Mouse (Mus musculus): ENCODE results near the gene Znrf3. TPM values are rescaled to one million over a fixed set of nuclear protein-coding genes. Genes with fewer than 3 reads are reported as not detected.
A peak's percentile ranks its signal among the peaks of the same experiment; 100 is the strongest.
"Not testable (repeated sequence)": the region's sequence is repeated elsewhere in the genome, so short reads cannot be mapped to it uniquely, and the experiment has no call there.

Gene Znrf3
- total RNA-seq (2014; fragmentation: Nextera tagmentation), result 12.2 and 13.7 TPM in 2 replicates
- 3.8 and 4.6 TPM in 2 replicates for total RNA-seq (2017)

DNA sequence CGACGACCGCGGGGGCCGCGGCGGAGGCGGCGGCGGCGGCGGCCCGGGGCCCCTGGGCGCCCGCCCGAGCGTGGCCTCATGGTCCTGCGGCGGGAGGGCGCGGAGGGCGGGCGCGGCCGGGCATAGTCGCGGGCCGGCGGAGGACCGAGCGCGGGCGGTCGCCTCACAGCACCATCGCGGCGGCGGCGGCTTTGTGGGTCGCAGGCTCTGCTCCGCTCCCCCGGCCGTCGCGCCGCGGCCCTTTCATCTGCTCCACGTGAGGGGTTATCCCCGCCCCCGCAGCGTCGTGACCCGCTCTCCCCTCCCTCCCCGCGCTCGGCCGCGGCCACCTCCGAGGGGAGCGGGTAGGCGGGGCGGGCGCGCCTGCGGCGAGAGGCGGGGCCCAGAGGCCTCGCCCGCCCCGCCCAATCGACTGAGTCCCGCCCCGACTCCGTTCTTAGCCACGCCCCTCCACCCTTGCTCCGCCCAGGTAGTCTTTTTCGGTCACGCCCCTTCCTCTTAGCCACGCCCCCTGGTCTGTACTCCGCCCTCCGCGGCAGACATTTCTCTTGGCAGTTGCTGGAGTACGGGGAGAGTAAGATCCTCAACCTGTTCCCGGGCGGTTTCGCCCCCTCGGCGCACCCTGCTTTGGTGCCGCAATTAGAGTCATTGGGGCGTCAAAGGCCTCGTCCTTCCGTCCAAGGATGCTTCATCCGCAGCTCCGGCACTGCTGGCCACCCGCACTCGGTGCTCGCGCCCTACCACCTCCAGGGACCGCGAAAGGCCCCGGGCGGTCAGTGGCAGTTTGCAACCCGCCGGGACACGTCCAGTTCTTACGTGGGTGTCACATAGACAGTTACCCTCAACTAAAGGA, at the start of gene Znrf3:
Znrf3 (minus strand) TSS at position 249 of the 853 bp plus-strand sequence.
- ATAC-seq (replicated peaks; ENCODE audit: low FRiP score, low TSS enrichment, poor library complexity, severe bottlenecking), result peak; percentile 85

DNA sequence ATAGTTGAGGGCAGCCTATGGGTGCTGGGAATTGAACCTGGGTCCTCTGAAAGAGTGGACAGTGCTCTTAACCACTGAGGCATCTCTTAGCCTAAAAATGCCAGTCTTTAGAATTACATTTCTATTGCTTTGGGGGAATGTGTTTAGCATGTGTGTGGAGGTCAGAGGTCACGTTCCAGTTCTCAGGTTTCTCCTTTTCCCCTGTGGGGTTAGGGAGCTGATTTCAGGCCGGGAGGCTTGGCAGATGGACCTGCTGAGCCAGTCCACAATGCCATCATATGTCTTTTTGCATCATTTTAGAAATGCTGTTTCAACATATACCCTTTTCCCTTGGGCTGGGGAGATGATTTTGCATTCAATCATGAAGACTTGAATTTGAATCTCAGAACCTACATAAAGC, 49.2 kb upstream of the Znrf3 start:
- no peak for ATAC-seq (replicated peaks; ENCODE audit: low FRiP score, low TSS enrichment, poor library complexity, severe bottlenecking)

- no peak for ATAC-seq (replicated peaks; ENCODE audit: low FRiP score, low TSS enrichment, poor library complexity, severe bottlenecking)
These were observed 47.3 kb upstream of the Znrf3 start for GRCm38 (mm10) chr11:5491912-5492311.

GRCm38 (mm10) chr11:5490989-5491656, 46.5 kb upstream of the Znrf3 start:
- ATAC-seq (replicated peaks; ENCODE audit: low FRiP score, low TSS enrichment, poor library complexity, severe bottlenecking), result no peak

DNA sequence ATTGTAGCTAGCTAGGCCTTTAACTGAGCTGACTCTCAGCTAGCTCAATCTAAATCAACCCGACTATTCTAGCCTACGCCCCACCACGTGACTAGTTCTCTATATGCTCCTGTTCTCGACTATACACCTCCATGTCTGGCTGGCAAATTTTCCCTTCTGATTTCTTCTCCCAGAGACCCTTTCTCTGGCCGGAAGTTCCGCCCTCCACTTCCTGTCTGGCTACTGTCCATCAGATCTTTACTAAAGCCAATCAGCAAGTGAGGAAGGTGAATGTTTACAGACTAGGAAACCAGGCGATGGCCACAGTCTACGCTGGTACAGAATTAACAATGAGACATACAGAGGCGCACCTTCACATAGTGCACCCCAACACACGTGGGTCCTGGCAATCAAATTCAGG, 44.8 kb upstream of the Znrf3 start:
- ATAC-seq (replicated peaks; ENCODE audit: low FRiP score, low TSS enrichment, poor library complexity, severe bottlenecking), result not testable (repeated sequence)

- peak; percentile 93 for ATAC-seq (replicated peaks; ENCODE audit: low FRiP score, low TSS enrichment, poor library complexity, severe bottlenecking)
These were observed 40.8 kb upstream of the Znrf3 start for GRCm38 (mm10) chr11:5485193-5486011.

DNA sequence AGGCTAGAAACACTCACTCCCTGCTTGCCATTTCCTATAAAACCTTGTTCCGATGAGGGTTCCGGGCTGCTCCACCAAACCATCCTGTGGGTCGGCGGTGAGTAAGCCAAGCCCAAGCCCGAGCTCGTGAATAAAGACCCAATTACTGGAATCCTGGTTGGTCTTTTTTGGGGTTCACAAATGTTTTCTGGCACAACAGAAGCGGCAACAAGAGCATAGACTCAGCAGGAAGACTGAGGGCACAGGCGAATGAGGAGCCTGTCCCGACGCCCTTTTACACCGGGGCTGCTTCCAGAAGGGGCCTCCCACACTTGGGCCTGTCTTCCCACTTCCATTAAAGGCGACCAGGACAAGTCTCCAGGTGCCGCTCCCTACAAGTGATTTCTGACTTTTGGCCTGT, 37.9 kb upstream of the Znrf3 start:
- no peak for ATAC-seq (replicated peaks; ENCODE audit: low FRiP score, low TSS enrichment, poor library complexity, severe bottlenecking)

- no peak for ATAC-seq (replicated peaks; ENCODE audit: low FRiP score, low TSS enrichment, poor library complexity, severe bottlenecking)
These were observed 34.2 kb upstream of the Znrf3 start for GRCm38 (mm10) chr11:5478831-5479230.

DNA sequence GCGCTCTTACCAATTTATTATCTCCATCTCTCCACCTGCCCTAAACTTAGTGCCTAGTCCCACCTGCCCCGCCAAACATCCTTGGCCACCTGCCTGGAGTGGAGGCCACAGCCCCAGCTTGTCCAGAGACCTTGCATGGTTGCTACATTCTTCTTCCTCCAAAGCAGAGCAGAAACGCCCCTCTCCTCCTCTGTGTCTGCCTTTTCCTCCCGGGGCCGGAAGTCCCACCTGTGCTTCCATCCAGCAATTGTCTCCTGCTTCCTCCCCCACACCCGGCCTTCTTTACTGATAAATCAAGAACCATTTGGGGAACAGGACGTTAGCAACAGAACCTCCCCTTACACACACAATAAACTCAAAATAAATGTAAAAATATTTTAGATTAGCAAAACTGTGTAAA, 33.5 kb upstream of the Znrf3 start:
- ATAC-seq (replicated peaks; ENCODE audit: low FRiP score, low TSS enrichment, poor library complexity, severe bottlenecking), result no peak

GRCm38 (mm10) chr11:5476806-5477205, 32.2 kb upstream of the Znrf3 start:
- no peak for ATAC-seq (replicated peaks; ENCODE audit: low FRiP score, low TSS enrichment, poor library complexity, severe bottlenecking)

- ATAC-seq (replicated peaks; ENCODE audit: low FRiP score, low TSS enrichment, poor library complexity, severe bottlenecking), result not testable (repeated sequence)
These were observed 31.0 kb upstream of the Znrf3 start for GRCm38 (mm10) chr11:5475556-5476118.

DNA sequence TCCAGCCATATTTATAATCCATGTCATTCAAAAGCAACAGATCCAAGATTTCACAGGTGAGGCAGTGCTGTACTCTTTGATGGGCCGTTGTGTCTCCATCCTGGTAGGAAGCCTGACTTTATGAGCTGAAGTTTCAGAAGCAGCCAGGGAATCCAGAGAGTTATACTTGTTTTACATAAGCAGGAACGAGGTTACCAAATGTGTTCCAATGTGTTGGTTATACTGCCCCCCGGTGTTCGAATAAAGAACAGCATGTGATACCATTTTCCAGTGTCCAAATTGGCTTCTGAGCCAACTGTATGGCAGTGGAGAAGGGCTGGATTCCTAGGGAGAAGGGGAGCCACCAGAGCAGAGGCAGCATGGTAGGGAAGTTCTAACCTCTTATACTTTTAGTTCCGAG, 29.5 kb upstream of the Znrf3 start:
- ATAC-seq (replicated peaks; ENCODE audit: low FRiP score, low TSS enrichment, poor library complexity, severe bottlenecking), result 0 out of 2 replicates have a peak, but pooled peaks have one; percentile 63

- no peak for ATAC-seq (replicated peaks; ENCODE audit: low FRiP score, low TSS enrichment, poor library complexity, severe bottlenecking)
These were observed 25.4 kb upstream of the Znrf3 start for GRCm38 (mm10) chr11:5470055-5470454.

DNA sequence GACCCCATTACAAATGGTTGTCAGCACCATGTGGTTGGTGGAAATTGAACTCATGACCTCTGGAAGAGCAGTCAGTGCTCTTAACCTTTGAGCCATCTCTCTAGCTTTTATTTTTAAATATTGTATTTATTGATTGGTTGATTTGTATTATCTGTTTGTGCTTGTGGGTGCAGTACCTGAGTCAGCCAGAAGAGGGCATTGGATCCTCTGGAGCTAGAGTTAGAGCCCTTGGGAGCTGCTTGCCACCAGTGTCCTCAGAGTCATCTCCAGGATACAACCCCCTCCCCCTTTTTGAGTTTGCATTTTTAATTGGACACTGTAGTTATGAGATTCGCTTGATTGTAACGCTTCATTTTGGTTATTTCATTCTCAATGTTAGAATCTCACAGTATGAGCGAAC, 24.4 kb upstream of the Znrf3 start:
- ATAC-seq (replicated peaks; ENCODE audit: low FRiP score, low TSS enrichment, poor library complexity, severe bottlenecking), result no peak; the same call in 1 of the 2 replicates

- ATAC-seq (replicated peaks; ENCODE audit: low FRiP score, low TSS enrichment, poor library complexity, severe bottlenecking), result no peak
These were observed 23.8 kb upstream of the Znrf3 start for GRCm38 (mm10) chr11:5468471-5468870.

GRCm38 (mm10) chr11:5451923-5452322, 7.3 kb upstream of the Znrf3 start:
- ATAC-seq (replicated peaks; ENCODE audit: low FRiP score, low TSS enrichment, poor library complexity, severe bottlenecking), result no peak

DNA sequence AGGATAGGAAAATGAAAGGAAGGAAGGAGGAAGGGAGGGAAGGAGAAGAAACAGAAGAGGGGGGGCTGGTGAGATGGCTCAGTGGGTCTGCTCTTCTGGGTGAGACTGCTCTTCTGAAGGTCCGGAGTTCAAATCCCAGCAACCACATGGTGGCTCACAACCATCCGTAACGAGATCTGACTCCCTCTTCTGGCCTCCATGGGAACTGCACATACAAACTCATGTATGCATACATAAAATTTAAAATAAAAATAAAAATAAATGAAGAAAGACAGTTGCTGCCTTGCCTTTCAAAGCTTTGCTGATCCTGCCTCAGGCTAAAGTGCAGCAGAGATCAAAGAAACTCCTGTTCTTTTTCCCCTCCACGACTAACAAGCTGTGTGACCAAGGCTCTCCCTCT, 6.7 kb upstream of the Znrf3 start:
- ATAC-seq (replicated peaks; ENCODE audit: low FRiP score, low TSS enrichment, poor library complexity, severe bottlenecking), result no peak

DNA sequence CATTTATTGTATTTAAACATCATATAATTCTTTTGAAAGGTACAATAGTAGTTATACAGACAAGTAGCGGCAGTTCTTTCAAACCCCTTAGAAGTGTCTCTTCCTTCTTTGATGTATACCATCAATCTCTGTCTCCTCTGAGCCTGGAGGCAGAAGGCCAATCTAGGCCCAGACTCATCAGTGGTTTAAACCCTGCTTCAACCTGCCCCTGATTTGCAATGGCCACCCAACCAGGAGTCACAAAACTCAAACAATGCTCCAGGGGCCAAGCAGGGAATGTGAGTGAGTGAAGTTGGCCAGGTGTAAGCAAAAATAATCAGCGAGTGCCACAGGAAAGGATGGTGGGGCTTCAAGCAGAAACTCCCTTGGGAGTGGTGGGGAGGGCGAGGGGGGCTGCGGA, 6.1 kb upstream of the Znrf3 start:
- no peak for ATAC-seq (replicated peaks; ENCODE audit: low FRiP score, low TSS enrichment, poor library complexity, severe bottlenecking)

DNA sequence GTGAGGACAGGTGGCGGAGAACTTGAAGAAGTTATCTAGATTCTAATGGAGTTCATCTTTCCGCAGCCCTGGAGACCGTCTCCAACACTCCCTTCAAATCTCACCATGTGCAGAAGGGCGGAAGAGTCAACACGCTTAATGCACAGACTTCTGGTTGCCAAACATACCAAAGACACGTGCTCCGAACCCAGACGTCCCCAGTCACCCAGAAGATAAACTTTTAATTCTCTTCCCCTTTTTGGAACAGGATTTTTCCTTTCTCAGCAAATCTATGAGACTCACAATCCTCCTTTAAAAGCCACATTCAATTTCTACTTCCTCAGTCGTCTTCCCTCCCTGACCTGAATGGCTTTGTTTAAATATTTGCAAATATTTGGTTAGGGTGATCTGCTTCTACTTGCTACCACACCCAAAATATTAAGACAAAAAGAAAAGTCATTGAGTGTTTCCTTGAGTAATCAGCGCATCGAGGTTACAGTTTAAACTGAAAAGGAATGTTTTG, 856 bp upstream of the Znrf3 start:
- peak; percentile 31 for ATAC-seq (replicated peaks; ENCODE audit: low FRiP score, low TSS enrichment, poor library complexity, severe bottlenecking)
